ENCODE assay signal across 8 mouse cellular contexts in genomic region chr15:102073559-102074069, GRCm38 (mm10). TPM values are rescaled to one million over a fixed set of nuclear protein-coding genes. Genes with fewer than 3 reads are reported as not detected.
DNase-seq lines count a peak whose midpoint lies in the region; ATAC-seq and TF ChIP-seq lines count a peak whose summit lies in the region.

Gene Eif4b, plus strand, starts transcription at chr15:102073773.

- peak within 1 kb of the TSS; percentile 87 for H3K4me3 ChIP-seq in forebrain, embryonic 10.5 days
- H3K4me3 ChIP-seq in heart, embryonic 15.5 days = peak within 1 kb of the TSS; percentile 94
- H3K4me3 ChIP-seq in liver, embryonic 14.5 days (ENCODE audit: insufficient read depth in 1 of 2, low read depth in 2 of 2, low read length in 2 of 2) = peak within 1 kb of the TSS; percentile 73 to 99
- H3K4me3 ChIP-seq in neural tube, embryonic 11.5 days (ENCODE audit: low read depth, low read length) = peak within 1 kb of the TSS; percentile 86
- H3K4me3 ChIP-seq in stomach, postnatal 0 days (ENCODE audit: low read depth, low read length) = peak within 1 kb of the TSS; percentile 94

- no peak; the same call in 1 of the 2 replicates for TF ChIP-seq EP300 in liver, embryonic 14.5 days (IDR thresholded peaks at IDR 0.05; ENCODE audit: low read depth)
- no peak for TF ChIP-seq EP300 in stomach, postnatal 0 days (optimal IDR thresholded peaks at IDR 0.05)

- WGBS in forebrain, embryonic 10.5 days = under 1% methylated on average over 58 of the region's 58 CpGs
- under 1% methylated on average over 58 of the region's 58 CpGs for WGBS in heart, embryonic 15.5 days
- WGBS in liver, embryonic 14.5 days (ENCODE audit: insufficient replicate concordance) = under 1% methylated on average over 58 of the region's 58 CpGs
- under 1% methylated on average over 55 of the region's 58 CpGs for WGBS in neural tube, embryonic 11.5 days
- WGBS in stomach, postnatal 0 days = under 1% methylated on average over 58 of the region's 58 CpGs

- peak within 1 kb of the TSS; percentile 93 for H3K9ac ChIP-seq in heart, embryonic 15.5 days
- peak within 1 kb of the TSS; percentile 97 for H3K9ac ChIP-seq in liver, embryonic 14.5 days (replicated peaks)
- peak within 1 kb of the TSS; percentile 91 for H3K9ac ChIP-seq in neural tube, embryonic 11.5 days (ENCODE audit: low read length)
- peak within 1 kb of the TSS; percentile 94 for H3K9ac ChIP-seq in stomach, postnatal 0 days (ENCODE audit: low read length)

- DNase-seq in CD8-positive naive resting alpha-beta T cell, adult 2 months (ENCODE audit: low read depth in 2 of 2, low spot score in 2 of 2) = peak; percentile 97
- DNase-seq in c-Kit-positive CD71-negative TER-119-negative erythroid progenitor cells, embryonic 14.5 days (ENCODE audit: low read depth) = peak; percentile 99
- DNase-seq in forebrain, embryonic 10.5 days (ENCODE audit: extremely low spot score, low spot score) = peak; percentile 100
- peak; percentile 100 for DNase-seq in kidney, postnatal 25 days
- DNase-seq in liver, embryonic 14.5 days (ENCODE audit: low read depth in 3 of 3, low spot score in 3 of 3) = peak; percentile 97 to 99 (median 98)
- DNase-seq in neural tube, embryonic 11.5 days (ENCODE audit: low spot score) = peak; percentile 100
- peak; percentile 100 for DNase-seq in stomach, postnatal 0 days (ENCODE audit: low spot score)

- 0 out of 2 replicates have a peak, but pooled peaks cover 5% of the 10 kb centered on the region for H3K27me3 ChIP-seq in forebrain, embryonic 10.5 days (ENCODE audit: poor library complexity, severe bottlenecking)
- H3K27me3 ChIP-seq in heart, embryonic 15.5 days = no peaks in the 10 kb centered on the region
- no peaks in the 10 kb centered on the region for H3K27me3 ChIP-seq in liver, embryonic 14.5 days (ENCODE audit: control insufficient read depth, insufficient read depth, low read length)
- no peaks in the 10 kb centered on the region for H3K27me3 ChIP-seq in neural tube, embryonic 11.5 days (ENCODE audit: control insufficient read depth, insufficient read depth, low read length)
- no peaks in the 10 kb centered on the region for H3K27me3 ChIP-seq in stomach, postnatal 0 days (ENCODE audit: control insufficient read depth, insufficient read depth, low read length)

- H3K9me3 ChIP-seq in forebrain, embryonic 10.5 days = no peaks in the 10 kb centered on the region
- H3K9me3 ChIP-seq in heart, embryonic 15.5 days (replicated peaks) = no peaks in the 10 kb centered on the region
- no peaks in the 10 kb centered on the region for H3K9me3 ChIP-seq in liver, embryonic 14.5 days (ENCODE audit: control insufficient read depth, low read length)
- H3K9me3 ChIP-seq in neural tube, embryonic 11.5 days (ENCODE audit: control insufficient read depth, low read length) = no peaks in the 10 kb centered on the region
- H3K9me3 ChIP-seq in stomach, postnatal 0 days (ENCODE audit: control insufficient read depth, low read length) = no peaks in the 10 kb centered on the region

- peak within 1 kb of the TSS; percentile 99 for H3K27ac ChIP-seq in forebrain, embryonic 10.5 days
- H3K27ac ChIP-seq in heart, embryonic 15.5 days = peak within 1 kb of the TSS; percentile 95
- peak within 1 kb of the TSS; percentile 77 for H3K27ac ChIP-seq in liver, embryonic 14.5 days
- H3K27ac ChIP-seq in neural tube, embryonic 11.5 days (ENCODE audit: low read depth, low read length) = peak within 1 kb of the TSS; percentile 90
- peak within 1 kb of the TSS; percentile 96 for H3K27ac ChIP-seq in stomach, postnatal 0 days (replicated peaks)

- peaks cover 25% of the 10 kb centered on the region for H3K4me1 ChIP-seq in forebrain, embryonic 10.5 days
- H3K4me1 ChIP-seq in heart, embryonic 15.5 days (replicated peaks) = peaks cover 21% of the 10 kb centered on the region
- H3K4me1 ChIP-seq in liver, embryonic 14.5 days (replicated peaks; ENCODE audit: control insufficient read depth in 2 of 2, insufficient read depth in 2 of 2, low read length in 1 of 2) = peaks cover 7 to 30% of the 10 kb centered on the region in 2 experiments
- H3K4me1 ChIP-seq in neural tube, embryonic 11.5 days (ENCODE audit: control insufficient read depth, insufficient read depth, low read length) = peaks cover 16% of the 10 kb centered on the region
- H3K4me1 ChIP-seq in stomach, postnatal 0 days (replicated peaks; ENCODE audit: control insufficient read depth, insufficient read depth) = 0 out of 2 replicates have a peak, but pooled peaks cover 2% of the 10 kb centered on the region

- H3K36me3 ChIP-seq in forebrain, embryonic 10.5 days (replicated peaks) = peaks cover 16% of the 10 kb centered on the region
- no peaks in the 10 kb centered on the region for H3K36me3 ChIP-seq in heart, embryonic 15.5 days
- no peaks in the 10 kb centered on the region for H3K36me3 ChIP-seq in liver, embryonic 14.5 days (replicated peaks; ENCODE audit: control insufficient read depth, insufficient read depth, low read depth)
- no peaks in the 10 kb centered on the region for H3K36me3 ChIP-seq in neural tube, embryonic 11.5 days (ENCODE audit: control insufficient read depth, insufficient read depth, low read length)
- no peaks in the 10 kb centered on the region for H3K36me3 ChIP-seq in stomach, postnatal 0 days (ENCODE audit: control insufficient read depth, insufficient read depth, low read length)

- peak within 1 kb of the TSS; percentile 88 for H3K4me2 ChIP-seq in heart, embryonic 15.5 days
- peak within 1 kb of the TSS; percentile 98 for H3K4me2 ChIP-seq in liver, embryonic 14.5 days (ENCODE audit: low read depth)
- H3K4me2 ChIP-seq in neural tube, embryonic 11.5 days (ENCODE audit: low read depth) = peak within 1 kb of the TSS; percentile 84
- peak within 1 kb of the TSS; percentile 67 for H3K4me2 ChIP-seq in stomach, postnatal 0 days (replicated peaks; ENCODE audit: low read depth)

- TF ChIP-seq CTCF in liver, embryonic 14.5 days (IDR thresholded peaks at IDR 0.05; ENCODE audit: low read depth) = peak; percentile 35; the same call in 1 of the 2 replicates
- TF ChIP-seq CTCF in stomach, postnatal 0 days (IDR thresholded peaks at IDR 0.05; ENCODE audit: low read depth) = peak; percentile 45

- ATAC-seq in heart, embryonic 15.5 days (replicated peaks; ENCODE audit: insufficient number of reproducible peaks, insufficient read depth, low FRiP score, low read depth) = peak; percentile 95
- ATAC-seq in liver, embryonic 14.5 days (ENCODE audit: insufficient read depth) = peak; percentile 95
- peak; percentile 90 for ATAC-seq in neural tube, embryonic 11.5 days (ENCODE audit: insufficient read depth, low FRiP score, low TSS enrichment)
- peak; percentile 96 for ATAC-seq in stomach, postnatal 0 days (ENCODE audit: low FRiP score, low TSS enrichment)

RNA-seq across cellular contexts. Expression of gene Eif4b, which starts in this region (rescaled TPM):
- 140 and 143 TPM in 2 replicates for polyA plus RNA-seq in forebrain, embryonic 10.5 days (2016; fragmentation: Nextera tagmentation; extraction: Ambion mirVana)
- 56.5 and 71.8 TPM in 2 replicates for polyA plus RNA-seq in heart, embryonic 15.5 days (2015; fragmentation: Nextera tagmentation; extraction: Ambion mirVana)
- 42.8 and 66.4 TPM in 2 replicates for polyA plus RNA-seq in liver, embryonic 14.5 days (2012; rRNA removed)
- 47.8 and 57.5 TPM in 2 replicates for polyA plus RNA-seq in liver, embryonic 14.5 days (2014; fragmentation: Nextera tagmentation; extraction: Ambion mirVana)
- polyA plus RNA-seq in neural tube, embryonic 11.5 days (2014; fragmentation: Nextera tagmentation; extraction: Ambion mirVana) = 113 and 121 TPM in 2 replicates
- polyA plus RNA-seq in stomach, postnatal 0 days (2015; fragmentation: Nextera tagmentation; extraction: Ambion mirVana) = 46.5 and 48.4 TPM in 2 replicates

Comparison
In these comparisons a context has a peak if more than half of its experiments do, and no peak if none do; other contexts are left out.
1. Peak in every context shown above with its lines: DNase-seq, ATAC-seq, H3K4me3 ChIP-seq and H3K27ac ChIP-seq.